Mouse (Mus musculus) embryonic facial prominence, embryonic 12.5 days (tissue): ENCODE measurements around the gene Slc39a13. TPM values are rescaled to one million over a fixed set of nuclear protein-coding genes. Genes with fewer than 3 reads are reported as not detected.
"Not testable (repeated sequence)": the region's sequence is repeated elsewhere in the genome, so short reads cannot be mapped to it uniquely, and the experiment has no call there.

Experiments
- ATAC-seq: fragments of 200-750 bp; cut with Nextera tagmentation; 2 replicates; pipeline ENCODE4 v1.8.0; 2017; ENCODE audit not compliant: insufficient number of reproducible peaks, insufficient read depth, low FRiP score, low TSS enrichment
- H3K27ac ChIP-seq: fragments of 300-500 bp; sonication (generic); 2 replicates; pipeline ENCODE4 v1.5.1; 2016; ENCODE audit warnings: mild to moderate bottlenecking
- H3K27me3 ChIP-seq: fragments of 300-500 bp; sonication (generic); 2 replicates; pipeline ENCODE4 v1.6.1; 2016; ENCODE audit warnings: mild to moderate bottlenecking, moderate library complexity
- H3K36me3 ChIP-seq: fragments of 300-500 bp; sonication (generic); 2 replicates; pipeline ENCODE4 v1.6.1; 2016; ENCODE audit warnings: mild to moderate bottlenecking
- H3K4me1 ChIP-seq: fragments of 300-500 bp; sonication (generic); 2 replicates; pipeline ENCODE4 v1.6.1; 2016
- H3K4me2 ChIP-seq: fragments of 300-500 bp; sonication (generic); replicated peaks from 2 replicates; pipeline ENCODE4 v1.6.1; 2016; ENCODE audit warnings: mild to moderate bottlenecking, moderate library complexity
- H3K4me3 ChIP-seq: fragments of 300-500 bp; sonication (generic); 2 replicates; pipeline ENCODE4 v1.5.1; 2016; ENCODE audit warnings: mild to moderate bottlenecking
- H3K9ac ChIP-seq: fragments of 300-500 bp; sonication (generic); 2 replicates; pipeline ENCODE4 v1.6.1; 2016; ENCODE audit warnings: mild to moderate bottlenecking, moderate library complexity
- H3K9me3 ChIP-seq: fragments of 300-500 bp; sonication (generic); 2 replicates; pipeline ENCODE4 v1.6.1; 2016; ENCODE audit warnings: mild to moderate bottlenecking, moderate library complexity
- WGBS: fragments of 180-500 bp; shearing (Covaris S2); methylation state at CpG from one replicate; pipeline ENCODE4 v1.1.7; 2016; 5-methylcytosine and 5-hydroxymethylcytosine counted together
- polyA plus RNA-seq: library from polyadenylated mRNA; unstranded; fragments of >200 nt; fragmentation: Nextera tagmentation; extraction: Ambion mirVana; gene quantifications from 2 replicates; pipeline ENCODE4 v1.2.1, GENCODE M21; 2016

The Slc39a13 gene
- polyA plus RNA-seq, 1 experiment from 2014 or later, result 41.9 TPM

- no peak for ATAC-seq
- Histone ChIP-seq H3K27me3 (no peaks in the 10 kb centered on the region), H3K36me3 (no peaks in the 10 kb centered on the region)
Observed at GRCm38 (mm10) chr2:91041786-91042185, 28.4 kb downstream of the Slc39a13 start.

GRCm38 (mm10) chr2:91035385-91035784 lies 34.8 kb downstream of the Slc39a13 start, which contains the start of gene Rapsn:
Gene Rapsn, plus strand, starts transcription at chr2:91035620.
- H3K27me3 ChIP-seq, result no peaks in the 10 kb centered on the region
- H3K4me1 ChIP-seq, result no peaks in the 10 kb centered on the region
- H3K4me2 ChIP-seq, result no peak within 1 kb of the TSS
- no peak within 1 kb of the TSS for H3K9ac ChIP-seq
- no peak within 1 kb of the TSS for H3K27ac ChIP-seq
- no peak for ATAC-seq
- no peak within 1 kb of the TSS for H3K4me3 ChIP-seq
- 67% methylated on average over 9 of the region's 9 CpGs for WGBS
- no peaks in the 10 kb centered on the region for H3K36me3 ChIP-seq
- no peaks in the 10 kb centered on the region for H3K9me3 ChIP-seq

More at GRCm38 (mm10) chr2:91041786-91042185, 28.4 kb downstream of the Slc39a13 start:
- no peaks in the 10 kb centered on the region for H3K4me1 ChIP-seq
- no peaks in the 10 kb centered on the region for H3K9me3 ChIP-seq
- H3K27ac ChIP-seq, result no peak overlapping the region
- 83% methylated on average over 8 of the region's 8 CpGs for WGBS
- H3K9ac ChIP-seq, result no peak overlapping the region
- H3K4me2 ChIP-seq, result no peak overlapping the region
- H3K4me3 ChIP-seq, result no peak overlapping the region

- Histone ChIP-seq H3K27me3 (no peaks in the 10 kb centered on the region), H3K4me1 (no peaks in the 10 kb centered on the region), H3K36me3 (no peaks in the 10 kb centered on the region), H3K4me3 (no peak overlapping the region), H3K9me3 (no peaks in the 10 kb centered on the region), H3K27ac (no peak overlapping the region), H3K9ac (no peak overlapping the region), H3K4me2 (no peak overlapping the region)
- WGBS, result 17% methylated on average over 3 of the region's 3 CpGs
- no peak for ATAC-seq
Observed at GRCm38 (mm10) chr2:91033000-91033399, 37.2 kb downstream of the Slc39a13 start.

- WGBS, result 82% methylated on average over 4 of the region's 4 CpGs
- no peak for ATAC-seq
Observed at GRCm38 (mm10) chr2:91031216-91031615, 39.0 kb downstream of the Slc39a13 start.

GRCm38 (mm10) chr2:91027391-91028214 lies 42.6 kb downstream of the Slc39a13 start:
- no peaks in the 10 kb centered on the region for H3K27me3 ChIP-seq
- no peak for ATAC-seq
- no peaks in the 10 kb centered on the region for H3K9me3 ChIP-seq
- no peak overlapping the region for H3K4me3 ChIP-seq
- H3K4me1 ChIP-seq, result no peaks in the 10 kb centered on the region
- H3K36me3 ChIP-seq, result no peaks in the 10 kb centered on the region
- WGBS, result 87% methylated on average over 9 of the region's 9 CpGs
- H3K27ac ChIP-seq, result no peak overlapping the region
- H3K4me2 ChIP-seq, result no peak overlapping the region
- H3K9ac ChIP-seq, result no peak overlapping the region

More at GRCm38 (mm10) chr2:91031216-91031615, 39.0 kb downstream of the Slc39a13 start:
- no peaks in the 10 kb centered on the region for H3K36me3 ChIP-seq
- H3K9ac ChIP-seq, result no peak overlapping the region
- no peak overlapping the region for H3K27ac ChIP-seq
- no peak overlapping the region for H3K4me3 ChIP-seq
- no peak overlapping the region for H3K4me2 ChIP-seq
- no peaks in the 10 kb centered on the region for H3K9me3 ChIP-seq
- no peaks in the 10 kb centered on the region for H3K4me1 ChIP-seq
- H3K27me3 ChIP-seq, result no peaks in the 10 kb centered on the region

GRCm38 (mm10) chr2:91026491-91026890 lies 43.7 kb downstream of the Slc39a13 start:
- peaks cover 2% of the 10 kb centered on the region; the same call in 1 of the 2 replicates for H3K36me3 ChIP-seq
- no peaks in the 10 kb centered on the region for H3K4me1 ChIP-seq
- WGBS, result 86% methylated on average over 1 of the region's 1 CpGs
- H3K4me3 ChIP-seq, result no peak overlapping the region
- no peak overlapping the region for H3K4me2 ChIP-seq
- no peak overlapping the region for H3K27ac ChIP-seq
- H3K9ac ChIP-seq, result no peak overlapping the region
- no peaks in the 10 kb centered on the region for H3K27me3 ChIP-seq
- no peak for ATAC-seq
- H3K9me3 ChIP-seq, result no peaks in the 10 kb centered on the region

- Histone ChIP-seq H3K36me3 (peaks cover 8% of the 10 kb centered on the region), H3K9ac (no peak overlapping the region), H3K27me3 (no peaks in the 10 kb centered on the region), H3K4me2 (no peak overlapping the region), H3K4me1 (no peaks in the 10 kb centered on the region), H3K27ac (no peak overlapping the region), H3K4me3 (no peak overlapping the region), H3K9me3 (no peaks in the 10 kb centered on the region)
- no peak for ATAC-seq
- WGBS, result 82% methylated on average over 1 of the region's 1 CpGs
Observed at GRCm38 (mm10) chr2:91025081-91025516, 45.1 kb downstream of the Slc39a13 start.

GRCm38 (mm10) chr2:91023956-91024355 lies 46.3 kb downstream of the Slc39a13 start:
- no peaks in the 10 kb centered on the region for H3K4me1 ChIP-seq
- no peaks in the 10 kb centered on the region for H3K9me3 ChIP-seq
- no peak overlapping the region for H3K4me3 ChIP-seq
- 94% methylated on average over 1 of the region's 1 CpGs for whole genome bisulfite sequencing
- no peak for ATAC-seq
- H3K9ac ChIP-seq, result no peak overlapping the region
- H3K27ac ChIP-seq, result no peak overlapping the region
- H3K4me2 ChIP-seq, result no peak overlapping the region
- peaks cover 16% of the 10 kb centered on the region for H3K36me3 ChIP-seq
- H3K27me3 ChIP-seq, result no peaks in the 10 kb centered on the region

GRCm38 (mm10) chr2:91023131-91023530 lies 47.1 kb downstream of the Slc39a13 start:
- ATAC-seq, result no peak
- peaks cover 20% of the 10 kb centered on the region for H3K36me3 ChIP-seq
- 56% methylated on average over 2 of the region's 2 CpGs for WGBS
- no peak overlapping the region for H3K4me3 ChIP-seq
- H3K4me2 ChIP-seq, result no peak overlapping the region
- no peaks in the 10 kb centered on the region for H3K4me1 ChIP-seq
- no peak overlapping the region for H3K27ac ChIP-seq
- no peaks in the 10 kb centered on the region for H3K27me3 ChIP-seq
- no peak overlapping the region for H3K9ac ChIP-seq
- no peaks in the 10 kb centered on the region for H3K9me3 ChIP-seq

GRCm38 (mm10) chr2:91022266-91022665 lies 48.0 kb downstream of the Slc39a13 start:
- H3K36me3 ChIP-seq, result peaks cover 26% of the 10 kb centered on the region
- ATAC-seq, H3K9ac ChIP-seq, H3K27me3 ChIP-seq, H3K9me3 ChIP-seq, H3K4me1 ChIP-seq, H3K27ac ChIP-seq, H3K4me2 ChIP-seq, H3K4me3 ChIP-seq: not testable (repeated sequence)
- WGBS, result 89% methylated on average over 7 of the region's 7 CpGs

GRCm38 (mm10) chr2:91019911-91020310 lies 50.3 kb downstream of the Slc39a13 start:
- WGBS, result 92% methylated on average over 3 of the region's 3 CpGs
- Histone ChIP-seq H3K36me3 (peaks cover 39% of the 10 kb centered on the region), H3K27ac (no peak overlapping the region), H3K9me3 (no peaks in the 10 kb centered on the region), H3K4me1 (no peaks in the 10 kb centered on the region), H3K9ac (no peak overlapping the region), H3K27me3 (no peaks in the 10 kb centered on the region), H3K4me3 (no peak overlapping the region), H3K4me2 (no peak overlapping the region)
- ATAC-seq, result no peak

- Histone ChIP-seq H3K9ac (no peak overlapping the region), H3K36me3 (peaks cover 56% of the 10 kb centered on the region), H3K4me3 (no peak overlapping the region), H3K4me1 (no peaks in the 10 kb centered on the region), H3K27me3 (no peaks in the 10 kb centered on the region), H3K9me3 (no peaks in the 10 kb centered on the region), H3K27ac (no peak overlapping the region), H3K4me2 (no peak overlapping the region)
- ATAC-seq, result no peak
- WGBS, result 86% methylated on average over 8 of the region's 8 CpGs
Observed at GRCm38 (mm10) chr2:91018061-91018788, 52.0 kb downstream of the Slc39a13 start.
